Mouse (Mus musculus) left cerebral cortex, adult 11 months (tissue): ENCODE data around the gene Lypd6.

ENCODE experiments used
- DNase-seq: peaks from one replicate; pipeline ENCODE4 v3.0.0; 2022; ENCODE audit warnings: low spot score

The Lypd6 gene

DNA sequence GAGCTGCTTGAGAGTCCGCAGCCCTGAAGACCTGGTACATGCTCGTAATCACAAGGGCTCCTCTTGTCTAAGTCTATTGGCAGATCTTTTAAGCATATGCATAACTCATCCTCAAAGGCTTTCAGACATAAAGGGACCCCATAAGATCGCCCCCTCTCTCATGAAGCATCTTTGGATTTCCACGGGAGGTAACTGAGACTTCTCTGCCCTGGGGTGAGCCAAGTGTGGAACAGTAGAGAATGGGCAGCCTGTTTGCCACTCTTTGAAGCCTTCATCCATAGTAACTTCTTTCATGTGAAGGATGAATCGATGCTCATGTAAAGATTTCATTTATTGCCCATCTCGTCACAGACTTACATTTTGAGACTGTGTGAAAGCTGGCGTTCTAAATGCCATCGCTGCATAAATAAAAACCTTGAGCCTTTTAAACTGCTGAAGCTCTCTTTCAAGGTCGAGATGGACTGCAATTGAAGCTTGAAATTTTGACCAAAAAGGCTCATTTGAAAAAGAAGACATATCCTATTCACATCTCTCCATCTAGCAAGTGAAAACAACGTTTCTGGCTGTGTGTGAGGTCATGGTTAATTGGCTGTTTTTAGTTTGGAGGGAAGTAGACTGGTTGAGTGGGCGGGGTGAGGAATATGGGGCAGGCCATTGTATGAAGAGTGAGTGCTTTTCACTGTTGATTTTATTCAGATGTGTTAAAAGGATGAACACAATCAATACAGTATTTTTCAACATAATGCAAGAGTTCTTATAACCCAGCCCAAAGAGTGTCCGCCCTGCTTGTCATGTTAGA, 107.7 kb downstream of the Lypd6 start:
- no peak for DNase-seq

DNA sequence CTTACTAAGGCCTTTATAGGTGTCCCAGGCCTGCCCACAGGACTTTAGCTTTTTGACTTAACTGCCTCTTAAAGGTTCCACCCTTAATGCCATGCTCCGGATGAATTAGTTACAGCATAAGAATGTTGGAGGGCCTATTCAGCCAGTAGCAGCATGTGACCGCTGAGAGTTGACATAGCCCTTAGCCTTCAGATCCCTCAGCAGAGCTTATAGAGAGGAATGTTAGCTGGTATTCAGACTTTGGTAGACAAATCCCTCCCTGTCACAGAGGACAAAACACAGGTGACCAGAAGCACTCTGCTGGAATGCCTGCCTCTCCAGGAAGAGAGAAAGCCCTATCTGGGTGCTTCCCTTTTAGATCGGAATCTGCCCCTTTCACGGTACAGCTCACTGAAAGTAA, 109.5 kb downstream of the Lypd6 start:
- no peak for DNase-seq

DNA sequence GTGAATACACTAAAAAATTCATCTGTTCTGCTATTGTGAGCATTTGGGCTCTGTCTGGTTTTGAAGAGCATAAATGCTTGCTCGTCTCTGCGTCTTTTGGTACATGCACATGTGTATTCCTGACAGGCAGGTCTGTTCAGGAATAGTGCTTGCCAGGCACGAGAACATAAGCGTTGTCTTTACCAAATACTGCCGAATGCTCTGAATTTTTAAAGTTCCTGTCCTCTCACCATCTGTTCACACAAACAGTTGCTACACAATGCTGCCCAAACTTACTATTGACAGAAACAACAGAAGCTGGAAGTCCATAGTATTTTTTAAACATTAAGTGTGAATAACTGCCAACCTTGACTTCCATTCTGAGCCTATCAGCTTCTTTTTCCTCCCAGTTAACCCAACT, 112.9 kb downstream of the Lypd6 start:
- DNase-seq = no peak

DNA sequence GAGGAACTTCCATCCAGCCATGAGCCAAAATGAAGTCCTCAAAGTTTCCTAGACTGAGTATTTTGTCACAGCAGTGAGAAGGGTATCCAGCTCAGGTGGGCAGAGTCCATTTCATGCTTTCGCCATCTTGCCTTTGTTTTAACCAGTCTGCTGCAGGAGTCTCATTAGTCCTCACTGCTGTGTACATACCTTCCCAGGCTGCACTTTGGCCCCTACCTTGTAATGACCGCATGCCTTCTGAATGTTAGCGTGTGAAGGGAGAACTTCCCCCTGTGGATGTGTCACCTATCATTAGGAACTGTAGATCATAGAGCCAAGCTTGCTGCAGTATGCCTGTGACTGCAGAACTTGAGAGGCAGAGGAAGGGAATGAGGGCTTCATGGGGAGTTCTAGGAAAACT, 114.2 kb downstream of the Lypd6 start:
- no peak for DNase-seq

DNA sequence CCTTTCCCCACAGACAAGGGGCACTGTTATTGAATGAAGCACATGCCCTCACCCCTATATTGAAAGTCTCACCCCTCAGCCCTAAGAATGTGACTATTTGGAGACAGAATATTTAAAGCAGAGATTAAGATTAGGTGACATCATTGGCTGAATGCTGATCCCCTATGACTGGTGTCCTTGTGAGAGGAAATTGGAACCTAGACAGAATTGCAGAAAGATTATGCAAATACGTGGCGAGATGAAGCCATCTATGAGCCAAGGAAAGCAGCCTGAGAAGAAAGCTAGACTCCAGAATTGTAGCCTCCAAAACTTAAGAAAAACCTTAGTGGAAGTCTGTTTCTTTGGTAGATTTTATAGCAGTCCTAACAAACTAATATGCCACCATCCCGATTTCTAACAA, 115.1 kb downstream of the Lypd6 start:
- no peak for DNase-seq

DNA sequence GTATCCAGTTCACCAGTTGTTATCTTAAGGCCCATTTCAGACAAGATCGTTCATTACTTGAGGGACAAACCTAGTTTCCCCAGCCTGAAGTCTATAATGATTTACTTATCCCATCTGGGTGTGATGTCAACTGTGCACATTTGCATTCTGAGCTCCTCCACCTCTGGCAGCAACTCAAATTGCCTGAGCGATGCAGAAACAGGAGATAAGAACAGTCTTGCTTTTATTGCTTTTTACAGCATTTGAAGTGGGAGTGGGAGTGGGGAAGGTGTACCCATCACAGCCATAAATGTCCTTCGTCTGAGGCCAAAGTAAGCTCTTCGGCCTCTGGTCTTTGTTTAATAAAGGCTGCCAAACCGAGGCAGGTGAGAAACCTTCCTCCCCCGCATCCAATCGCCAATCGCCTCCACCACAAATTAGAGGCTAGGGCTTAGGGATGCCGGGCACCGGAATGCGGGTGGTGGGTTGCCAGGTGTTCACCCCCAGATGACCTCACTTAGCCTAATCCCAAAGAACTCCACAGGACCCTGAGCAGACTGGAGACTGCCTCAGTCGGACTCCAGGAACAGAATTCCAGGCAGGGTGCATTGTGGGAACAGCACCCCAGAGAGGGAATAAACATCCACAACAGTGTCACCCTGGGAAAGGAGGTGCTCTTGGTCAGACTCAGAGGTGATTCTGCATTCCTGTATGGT, 120.6 kb downstream of the Lypd6 start:
- no peak for DNase-seq

DNA sequence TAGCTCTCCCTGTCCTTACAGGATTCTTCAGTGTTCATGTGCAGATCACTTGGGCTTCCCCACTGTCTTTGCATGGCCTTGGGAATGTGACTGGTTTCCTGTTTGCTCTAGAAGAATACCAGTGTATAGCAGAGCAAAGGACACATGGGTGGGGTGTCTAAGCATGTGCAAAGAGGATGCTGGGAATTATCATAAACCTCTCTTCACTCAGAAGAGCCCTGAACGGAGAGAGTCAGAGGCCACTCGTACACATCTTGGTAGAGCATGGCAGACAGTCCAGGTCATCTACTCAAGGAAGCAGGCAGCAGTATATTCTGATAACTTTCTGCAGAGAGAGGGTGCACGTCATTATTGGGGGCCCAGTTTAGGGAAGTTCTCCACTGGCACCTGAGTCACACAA, 122.6 kb downstream of the Lypd6 start:
- no peak for DNase-seq

DNA sequence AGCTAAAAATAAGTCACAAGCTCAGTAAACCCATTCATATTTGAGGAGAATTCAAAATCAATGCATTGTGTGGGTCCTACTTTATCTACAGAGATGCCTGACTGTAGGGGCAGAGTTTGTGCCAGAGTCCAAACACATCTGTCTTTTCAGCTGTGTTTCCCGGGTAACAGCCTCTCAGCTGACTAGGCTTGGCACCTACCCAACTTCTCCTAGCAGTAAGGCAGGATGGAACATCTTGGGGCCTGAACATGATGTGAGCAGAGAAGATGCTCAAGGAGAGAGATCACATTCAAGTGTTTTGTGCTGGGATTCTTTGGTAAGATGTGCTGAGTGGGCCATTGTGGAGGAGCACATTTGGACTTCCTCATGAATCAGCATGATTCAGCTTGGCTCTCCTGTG, 130.5 kb downstream of the Lypd6 start:
- DNase-seq = peak; percentile 13

DNA sequence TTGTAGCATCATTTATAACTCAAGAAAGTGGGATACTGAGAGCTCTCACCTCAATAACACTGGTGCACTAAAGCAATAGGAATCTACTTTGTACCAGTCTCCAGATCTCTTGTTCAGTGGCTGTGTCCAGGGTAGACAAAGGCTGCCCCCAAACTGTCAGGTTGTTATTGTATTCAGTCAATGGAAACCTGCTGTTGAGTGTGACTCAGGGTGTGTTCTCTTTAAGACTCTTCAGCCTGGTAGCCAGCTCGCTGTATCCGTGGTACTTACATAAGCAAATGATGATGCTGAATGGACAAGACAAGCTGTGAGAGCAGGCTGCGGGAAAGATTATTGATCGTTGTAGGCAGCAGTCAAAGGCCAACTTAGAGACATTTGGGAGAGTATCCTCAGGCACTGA, 131.6 kb downstream of the Lypd6 start:
- no peak for DNase-seq

DNA sequence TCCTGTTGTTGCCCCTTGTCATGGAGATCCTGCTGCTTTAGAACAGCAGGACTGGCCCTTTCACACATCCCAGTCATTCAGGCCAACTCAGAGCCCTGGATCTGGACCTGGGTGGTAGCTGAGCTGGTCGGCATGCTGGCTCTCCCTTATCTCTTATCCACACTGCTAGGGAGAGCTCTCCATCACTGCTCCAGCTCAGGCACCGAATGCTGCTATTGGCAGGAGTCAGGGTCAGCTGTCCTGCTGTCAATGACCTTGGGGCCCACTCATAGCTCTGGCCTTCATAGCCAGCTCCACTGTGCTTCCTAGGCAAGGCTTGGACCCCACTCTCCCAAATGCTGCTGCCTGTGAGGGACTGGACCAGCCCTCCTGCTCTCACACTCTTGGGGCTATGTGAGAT, 134.3 kb downstream of the Lypd6 start:
- DNase-seq = no peak

DNA sequence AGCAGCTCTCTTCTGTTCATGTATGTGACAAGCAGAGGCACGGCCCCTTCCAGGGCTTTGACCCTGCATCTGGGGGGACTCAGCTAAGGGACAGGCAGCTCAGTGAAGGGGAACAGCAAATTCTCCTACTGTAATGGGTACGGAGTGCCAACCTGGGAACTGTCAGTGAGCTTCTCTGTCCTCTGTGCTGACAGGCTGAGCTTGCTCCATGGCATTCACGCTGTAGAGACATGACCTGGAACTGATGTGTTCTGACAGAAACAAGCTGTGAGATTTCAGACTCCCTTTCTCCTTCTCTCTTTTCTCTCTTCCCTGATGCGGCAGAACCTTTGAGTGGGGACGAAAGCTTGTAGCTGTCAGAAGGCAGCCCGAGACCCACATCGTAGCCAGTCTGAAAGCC, 154.3 kb downstream of the Lypd6 start:
- DNase-seq = no peak

DNA sequence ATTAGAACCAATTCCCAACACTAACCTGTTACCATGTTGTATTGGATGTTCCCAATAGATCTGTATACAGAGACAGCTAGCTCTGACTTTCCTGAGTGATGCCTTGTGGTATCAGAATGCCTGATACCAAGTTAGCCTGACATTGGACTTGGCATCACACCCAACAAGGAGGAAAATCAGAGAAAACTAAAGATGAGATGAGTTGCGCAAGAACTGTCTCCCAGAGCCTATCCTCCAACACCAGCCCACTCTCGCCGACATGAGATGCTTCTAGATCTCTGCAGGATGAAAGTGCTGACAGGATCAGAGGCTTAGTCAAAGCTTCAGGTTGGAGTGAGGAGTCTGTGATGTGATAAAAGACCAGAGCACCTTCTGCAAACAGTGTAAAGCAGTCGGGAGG, 158.8 kb downstream of the Lypd6 start:
- no peak for DNase-seq

DNA sequence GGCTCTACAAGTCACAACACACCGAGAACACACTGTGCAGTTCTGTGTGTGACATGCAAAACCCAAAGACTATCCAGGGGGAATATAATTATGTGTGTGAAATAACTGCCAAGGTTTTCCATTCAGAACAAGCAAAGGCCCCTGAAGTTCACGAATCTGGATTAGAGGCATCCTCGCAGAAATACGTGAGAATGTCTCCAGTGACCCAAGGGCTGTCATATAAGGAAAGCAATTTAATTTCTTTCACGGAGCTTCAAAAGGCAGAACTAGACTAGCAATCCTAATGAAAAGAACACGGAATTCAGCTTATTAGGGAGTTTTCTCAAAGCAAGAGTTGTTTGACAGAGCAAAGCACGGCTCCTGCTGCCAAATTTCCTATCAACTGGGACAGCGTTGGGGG, 167.3 kb downstream of the Lypd6 start:
- no peak for DNase-seq
